Mouse (Mus musculus): ENCODE results near the gene Esyt2.

The Esyt2 gene

GRCm38 (mm10) chr12:116435232-116435631 is 154.2 kb downstream of the Esyt2 start:
- DNase-seq (ENCODE audit: inconsistent age in 2 of 2, low spot score in 1 of 2) = no peak

- no peak for DNase-seq (ENCODE audit: inconsistent age in 2 of 2, low spot score in 1 of 2)
These were observed 155.1 kb downstream of the Esyt2 start for GRCm38 (mm10) chr12:116436125-116436524.

DNA sequence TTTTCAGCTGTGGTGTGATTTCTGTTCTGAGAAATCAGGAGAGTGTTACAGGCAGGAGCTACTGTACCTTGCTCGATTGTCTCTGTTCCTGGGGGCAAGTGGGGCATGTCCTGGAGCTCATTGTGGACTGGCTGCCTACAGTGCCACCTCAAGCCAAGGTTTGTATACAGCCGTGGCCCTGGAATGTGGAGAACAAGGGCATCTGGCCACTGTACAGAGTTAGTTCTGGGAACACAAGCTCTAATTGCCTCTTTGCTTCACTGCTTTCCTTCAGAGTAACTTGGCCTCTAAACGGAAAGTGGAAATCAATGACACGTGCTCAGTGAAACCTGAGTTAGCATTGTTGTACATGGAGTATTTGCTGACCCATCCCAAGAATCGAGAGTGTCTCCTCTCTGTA is 157.6 kb downstream of the Esyt2 start:
- no peak for DNase-seq (ENCODE audit: inconsistent age in 2 of 2, low spot score in 1 of 2)

Data from adrenal gland, adult (tissue).